Mouse (Mus musculus): Measurements from ENCODE around the gene Nsf.

DNA sequence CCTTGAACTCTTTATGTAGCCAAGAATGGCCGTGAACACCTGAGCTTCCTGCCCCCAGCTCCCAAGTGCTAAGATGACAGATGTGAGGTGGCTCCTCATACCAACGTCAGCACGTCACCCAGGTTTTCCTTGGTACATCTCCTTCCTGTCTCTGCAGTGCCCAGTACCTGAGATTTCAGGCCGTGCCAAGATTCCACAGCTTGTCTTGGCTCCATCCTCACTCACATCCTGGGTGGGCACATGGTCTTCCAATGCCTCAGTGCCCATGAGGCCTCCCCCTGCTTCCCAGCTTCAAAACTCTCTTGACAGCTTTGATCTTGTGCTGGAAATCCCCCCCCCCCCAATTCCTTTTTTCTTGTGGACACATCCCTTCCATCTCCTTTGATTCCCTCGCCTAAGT is 48.3 kb upstream of the Nsf start:
- TF ChIP-seq CTCF (IDR thresholded peaks at IDR 0.05; ENCODE audit: low read depth, low read length) (no peak), POLR2A (IDR thresholded peaks at IDR 0.05; ENCODE audit: insufficient read depth, low read length) (no peak)

Data from ES-Bruce4 (cell line).